Mouse (Mus musculus): Measurements from ENCODE around the gene Rbfox3.

GRCm38 (mm10) chr11:118738323-118738722, 173.1 kb downstream of the Rbfox3 start:
- TF ChIP-seq CTCF (IDR thresholded peaks at IDR 0.05; ENCODE audit: low read depth, low read length) (peak; percentile 42; the same call in 1 of the 2 replicates), POLR2A (IDR thresholded peaks at IDR 0.05; ENCODE audit: borderline replicate concordance, low read depth, low read length) (no peak)

Data from bone marrow macrophage, adult 2 months (primary cell).